24 mouse cellular contexts compared by ENCODE assay signal in genomic region chr2:144450378-144450777, GRCm38 (mm10).
DNase-seq lines count a peak whose midpoint lies in the region; ATAC-seq and TF ChIP-seq lines count a peak whose summit lies in the region.
"Had no signal": no experiment of that assay in that cellular context is flagged by ENCODE, and none has a peak within 500 bp of the region (broad histone marks: within the 10 kb centered on the region; RNA-seq: fewer than 3 reads in every experiment).

No protein-coding gene starts in this region.

- no peaks in the 10 kb centered on the region for H3K9me3 ChIP-seq in MEL (replicated peaks; ENCODE audit: insufficient read depth, low read length)
- H3K9me3 ChIP-seq: embryonic facial prominence, embryonic 10.5 days; embryonic facial prominence, embryonic 12.5 days; forebrain, embryonic 13.5 days; forebrain, embryonic 15.5 days; G1E had no signal

- intact Hi-C loops in heart, postnatal 14 days (cut with DNase I) = loop anchor here (5.0 kb wide), 4 partner anchors 98 to 1338 kb away; no protein-coding TSS in a partner anchor

- H3K4me1 ChIP-seq in MEL (ENCODE audit: control insufficient read depth in 1 of 2, insufficient read depth in 2 of 2, low read length in 2 of 2) = peaks cover 0 to 2% of the 10 kb centered on the region in 2 experiments; a peak in 1 of 4 replicates
- H3K4me1 ChIP-seq: embryonic facial prominence, embryonic 10.5 days; embryonic facial prominence, embryonic 12.5 days; forebrain, embryonic 13.5 days; forebrain, embryonic 15.5 days had no signal

- ATAC-seq in common myeloid progenitor, adult 5-6 weeks (replicated peaks; ENCODE audit: low read depth, poor library complexity, severe bottlenecking) = peak; percentile 40; the same call in 1 of the 2 replicates
- 0 out of 2 replicates have a peak, but pooled peaks have one; percentile 30 for ATAC-seq in megakaryocyte progenitor cell, adult 5-6 weeks (replicated peaks; ENCODE audit: poor library complexity)
- ATAC-seq: activated CD4-positive, CD25-positive, alpha-beta regulatory T cell, adult 4 months; CD4-positive, CD25-positive, alpha-beta regulatory T cell, adult 4 months; forebrain, embryonic 13.5 days; forebrain, embryonic 15.5 days; forebrain, postnatal 0 days; Patski had no signal

- TF ChIP-seq POLR2A in MEL (IDR thresholded peaks at IDR 0.05; ENCODE audit: control insufficient read depth in 1 of 2, insufficient read depth in 1 of 2, low read depth in 1 of 2, low read length in 2 of 2, poor library complexity in 1 of 2) = no peak

- TF ChIP-seq CTCF in MEL (IDR thresholded peaks at IDR 0.05 in 2 of 3, conservative IDR thresholded peaks at IDR 0.05 in 1 of 3; ENCODE audit: control insufficient read depth in 1 of 3, insufficient read depth in 1 of 3, low read depth in 2 of 3, low read length in 3 of 3, poor library complexity in 1 of 3, severe bottlenecking in 1 of 3) = no peak

- no peak overlapping the region for H3K4me3 ChIP-seq in MEL (ENCODE audit: control insufficient read depth in 1 of 2, insufficient read depth in 1 of 2, low read depth in 2 of 2, low read length in 2 of 2)
- H3K4me3 ChIP-seq: embryonic facial prominence, embryonic 10.5 days; embryonic facial prominence, embryonic 12.5 days; forebrain, embryonic 13.5 days; forebrain, embryonic 15.5 days had no signal

- peak; percentile 64 for DNase-seq in MEL (ENCODE audit: low read depth, low spot score)
- no peak for DNase-seq in embryo, embryonic 10.5 days (ENCODE audit: low spot score)
- DNase-seq in heart, postnatal 14 days = no peak
- no peak for DNase-seq in ovary, postnatal 36 days (ENCODE audit: low spot score)
- DNase-seq: adrenal gland, adult 8-10 months; adrenal gland, postnatal 14 days; adrenal gland, postnatal 36 days; B cell, adult 2 months; cerebellum, adult 11-12 months; cerebellum, adult 2 months; cerebellum, adult 9-10 months; cerebellum, postnatal 10 days; cerebellum, postnatal 25 days; forebrain, postnatal 0 days had no signal

- peak; percentile 11 to 19; a peak in 1 of 4 replicates for TF ChIP-seq EP300 in MEL (IDR thresholded peaks at IDR 0.05; ENCODE audit: low read depth in 1 of 2, low read length in 2 of 2)

- H3K79me2 ChIP-seq in MEL (ENCODE audit: control insufficient read depth, insufficient read depth, low read length, poor library complexity) = no peaks in the 10 kb centered on the region

- no peak overlapping the region for H3K9ac ChIP-seq in MEL (ENCODE audit: control insufficient read depth, low read depth, low read length, poor library complexity, severe bottlenecking)
- H3K9ac ChIP-seq: embryonic facial prominence, embryonic 12.5 days; forebrain, embryonic 13.5 days; forebrain, embryonic 15.5 days; forebrain, postnatal 0 days had no signal

- peaks cover 0 to 2% of the 10 kb centered on the region in 2 experiments; a peak in 1 of 4 replicates for H3K27me3 ChIP-seq in MEL (ENCODE audit: control insufficient read depth in 1 of 2, insufficient read depth in 2 of 2, low read length in 2 of 2)
- H3K27me3 ChIP-seq: Patski had no signal

- peaks cover 0 to 2% of the 10 kb centered on the region in 2 experiments; a peak in 1 of 4 replicates for H3K36me3 ChIP-seq in MEL (ENCODE audit: control insufficient read depth in 1 of 2, insufficient read depth in 2 of 2, low read length in 2 of 2)
- H3K36me3 ChIP-seq: embryonic facial prominence, embryonic 10.5 days; embryonic facial prominence, embryonic 12.5 days; forebrain, embryonic 15.5 days; G1E had no signal

- H3K27ac ChIP-seq in MEL (ENCODE audit: control insufficient read depth, low read depth, low read length) = no peak overlapping the region
- H3K27ac ChIP-seq: embryonic facial prominence, embryonic 10.5 days; embryonic facial prominence, embryonic 12.5 days; forebrain, embryonic 13.5 days; forebrain, embryonic 15.5 days had no signal

- no peak for TF ChIP-seq RAD21 in MEL (IDR thresholded peaks at IDR 0.05; ENCODE audit: low read depth, low read length)

TF ChIP-seq in MEL, 35 proteins besides CTCF, POLR2A, EP300 and RAD21:
- TF ChIP-seq MAX (IDR thresholded peaks at IDR 0.05; ENCODE audit: low read length) (peak; percentile 30; the same call in 1 of the 2 replicates), TBP (IDR thresholded peaks at IDR 0.05; ENCODE audit: low read depth, low read length) (peak; percentile 95), MAFK (IDR thresholded peaks at IDR 0.05; ENCODE audit: borderline replicate concordance, low read depth, low read length) (no peak), MYC (IDR thresholded peaks at IDR 0.05; ENCODE audit: low read depth, low read length) (0 out of 2 replicates have a peak, but pooled peaks have one; percentile 35)
